Mouse (Mus musculus): ENCODE results near the gene Gm12216. TPM values are rescaled to one million over a fixed set of nuclear protein-coding genes. Genes with fewer than 3 reads are reported as not detected.
"Not testable (repeated sequence)": the region's sequence is repeated elsewhere in the genome, so short reads cannot be mapped to it uniquely, and the experiment has no call there.

Gm12216 gene
- polyA plus RNA-seq (2015; fragmentation: Nextera tagmentation; extraction: Ambion mirVana), result 1.2 and 1.7 TPM in 2 replicates

GRCm38 (mm10) chr11:53858761-53859580 is at the start of gene Gm12216:
Gene Gm12216, minus strand, starts transcription at chr11:53859256.
- H3K27me3 ChIP-seq (replicated peaks); H3K9me3 ChIP-seq; H3K4me1 ChIP-seq (replicated peaks); H3K36me3 ChIP-seq; H3K27ac ChIP-seq: not testable (repeated sequence)
- Histone ChIP-seq H3K4me3 (replicated peaks) (peak within 1 kb of the TSS; percentile 56), H3K4me2 (replicated peaks) (peak within 1 kb of the TSS; percentile 91), H3K9ac (peak within 1 kb of the TSS; percentile 70)
- ATAC-seq, result peak; percentile 78
- WGBS, result 10% methylated on average over 43 of the region's 50 CpGs

- 74% methylated on average over 8 of the region's 8 CpGs for WGBS
- no peaks in the 10 kb centered on the region for H3K27me3 ChIP-seq (replicated peaks)
- no peaks in the 10 kb centered on the region for H3K9me3 ChIP-seq
- H3K4me1 ChIP-seq (replicated peaks), result peaks cover 8% of the 10 kb centered on the region; the same call in 1 of the 2 replicates
- H3K27ac ChIP-seq, result no peak overlapping the region
- no peaks in the 10 kb centered on the region for H3K36me3 ChIP-seq
- no peak overlapping the region for H3K4me3 ChIP-seq (replicated peaks)
- no peak overlapping the region for H3K4me2 ChIP-seq (replicated peaks)
- H3K9ac ChIP-seq, result no peak overlapping the region
- peak; percentile 62 for ATAC-seq
Measured at GRCm38 (mm10) chr11:53908686-53909085, 49.6 kb upstream of the Gm12216 start.

- WGBS, result 45% methylated on average over 9 of the region's 9 CpGs
- Histone ChIP-seq H3K27ac (peak overlapping the region; percentile 28; the same call in 1 of the 2 replicates), H3K4me1 (replicated peaks) (peaks cover 8% of the 10 kb centered on the region), H3K9me3 (no peaks in the 10 kb centered on the region), H3K36me3 (no peaks in the 10 kb centered on the region), H3K27me3 (replicated peaks) (no peaks in the 10 kb centered on the region), H3K9ac (no peak overlapping the region), H3K4me2 (replicated peaks) (peak overlapping the region; percentile 1; the same call in 1 of the 2 replicates), H3K4me3 (replicated peaks) (no peak overlapping the region)
- peak; percentile 55 for ATAC-seq
Measured at GRCm38 (mm10) chr11:53904534-53904925, 45.5 kb upstream of the Gm12216 start.

GRCm38 (mm10) chr11:53903781-53904533 is 44.9 kb upstream of the Gm12216 start:
- WGBS, result 28% methylated on average over 16 of the region's 16 CpGs
- H3K27ac ChIP-seq, result peak overlapping the region; percentile 28
- H3K9me3 ChIP-seq, result no peaks in the 10 kb centered on the region
- H3K36me3 ChIP-seq, result no peaks in the 10 kb centered on the region
- H3K4me3 ChIP-seq (replicated peaks), result no peak overlapping the region
- H3K4me2 ChIP-seq (replicated peaks), result peak overlapping the region; percentile 1; the same call in 1 of the 2 replicates
- no peaks in the 10 kb centered on the region for H3K27me3 ChIP-seq (replicated peaks)
- peaks cover 8% of the 10 kb centered on the region for H3K4me1 ChIP-seq (replicated peaks)
- peak; percentile 94 for ATAC-seq
- no peak overlapping the region for H3K9ac ChIP-seq

- H3K9ac ChIP-seq, result no peak overlapping the region
- H3K27ac ChIP-seq, result no peak overlapping the region
- no peak overlapping the region for H3K4me3 ChIP-seq (replicated peaks)
- 92% methylated on average over 14 of the region's 14 CpGs for WGBS
- H3K27me3 ChIP-seq (replicated peaks), result no peaks in the 10 kb centered on the region
- no peak overlapping the region for H3K4me2 ChIP-seq (replicated peaks)
- H3K36me3 ChIP-seq, result no peaks in the 10 kb centered on the region
- peaks cover 8% of the 10 kb centered on the region for H3K4me1 ChIP-seq (replicated peaks)
- no peak for ATAC-seq
- H3K9me3 ChIP-seq, result no peaks in the 10 kb centered on the region
Measured at GRCm38 (mm10) chr11:53902741-53903140, 43.7 kb upstream of the Gm12216 start.

GRCm38 (mm10) chr11:53900991-53901390 is 41.9 kb upstream of the Gm12216 start:
- Histone ChIP-seq H3K9ac (no peak overlapping the region), H3K9me3 (no peaks in the 10 kb centered on the region), H3K27ac (no peak overlapping the region), H3K4me3 (replicated peaks) (no peak overlapping the region), H3K36me3 (no peaks in the 10 kb centered on the region), H3K4me2 (replicated peaks) (no peak overlapping the region), H3K27me3 (replicated peaks) (no peaks in the 10 kb centered on the region), H3K4me1 (replicated peaks) (peaks cover 8% of the 10 kb centered on the region)
- no peak for ATAC-seq
- WGBS, result 39% methylated on average over 1 of the region's 1 CpGs

- Histone ChIP-seq H3K4me3 (replicated peaks) (no peak overlapping the region), H3K4me2 (replicated peaks) (no peak overlapping the region), H3K27ac (no peak overlapping the region), H3K9me3 (no peaks in the 10 kb centered on the region), H3K27me3 (replicated peaks) (no peaks in the 10 kb centered on the region), H3K4me1 (replicated peaks) (peaks cover 8% of the 10 kb centered on the region), H3K36me3 (no peaks in the 10 kb centered on the region), H3K9ac (no peak overlapping the region)
- no peak for ATAC-seq
- WGBS, result 92% methylated on average over 6 of the region's 6 CpGs
Measured at GRCm38 (mm10) chr11:53899981-53900380, 40.9 kb upstream of the Gm12216 start.

- Histone ChIP-seq H3K27me3 (replicated peaks) (no peaks in the 10 kb centered on the region), H3K27ac (no peak overlapping the region), H3K9ac (no peak overlapping the region), H3K36me3 (no peaks in the 10 kb centered on the region), H3K4me1 (replicated peaks) (peaks cover 3% of the 10 kb centered on the region), H3K4me2 (replicated peaks) (no peak overlapping the region), H3K9me3 (no peaks in the 10 kb centered on the region), H3K4me3 (replicated peaks) (no peak overlapping the region)
- no peak for ATAC-seq
- 63% methylated on average over 3 of the region's 3 CpGs for WGBS
Measured at GRCm38 (mm10) chr11:53899004-53899403, 39.9 kb upstream of the Gm12216 start.

GRCm38 (mm10) chr11:53896935-53897334 is 37.9 kb upstream of the Gm12216 start:
- no peaks in the 10 kb centered on the region for H3K4me1 ChIP-seq (replicated peaks)
- H3K4me3 ChIP-seq (replicated peaks), result no peak overlapping the region
- no peaks in the 10 kb centered on the region for H3K9me3 ChIP-seq
- H3K4me2 ChIP-seq (replicated peaks), result no peak overlapping the region
- no peaks in the 10 kb centered on the region for H3K27me3 ChIP-seq (replicated peaks)
- peak; percentile 65 for ATAC-seq
- H3K36me3 ChIP-seq, result no peaks in the 10 kb centered on the region
- H3K27ac ChIP-seq, result no peak overlapping the region
- no peak overlapping the region for H3K9ac ChIP-seq
- 44% methylated on average over 6 of the region's 6 CpGs for WGBS

- no peak for ATAC-seq
- Histone ChIP-seq H3K4me3 (replicated peaks) (no peak overlapping the region), H3K9ac (no peak overlapping the region), H3K4me2 (replicated peaks) (no peak overlapping the region), H3K36me3 (no peaks in the 10 kb centered on the region), H3K27me3 (replicated peaks) (no peaks in the 10 kb centered on the region), H3K27ac (no peak overlapping the region), H3K4me1 (replicated peaks) (peaks cover 18% of the 10 kb centered on the region), H3K9me3 (no peaks in the 10 kb centered on the region)
- 67% methylated on average over 2 of the region's 2 CpGs for WGBS
Measured at GRCm38 (mm10) chr11:53893451-53893850, 34.4 kb upstream of the Gm12216 start.

GRCm38 (mm10) chr11:53892716-53893416 is 33.8 kb upstream of the Gm12216 start:
- Histone ChIP-seq H3K4me3 (replicated peaks) (no peak overlapping the region), H3K9me3 (no peaks in the 10 kb centered on the region), H3K36me3 (no peaks in the 10 kb centered on the region), H3K9ac (no peak overlapping the region), H3K4me1 (replicated peaks) (peaks cover 22% of the 10 kb centered on the region), H3K27ac (peak overlapping the region; percentile 40; the same call in 1 of the 2 replicates), H3K27me3 (replicated peaks) (no peaks in the 10 kb centered on the region), H3K4me2 (replicated peaks) (no peak overlapping the region)
- WGBS, result 48% methylated on average over 9 of the region's 9 CpGs
- no peak for ATAC-seq

Measured in intestine, embryonic 15.5 days (tissue).